Mouse (Mus musculus): ENCODE results near the gene Abca2.

Abca2 gene

DNA sequence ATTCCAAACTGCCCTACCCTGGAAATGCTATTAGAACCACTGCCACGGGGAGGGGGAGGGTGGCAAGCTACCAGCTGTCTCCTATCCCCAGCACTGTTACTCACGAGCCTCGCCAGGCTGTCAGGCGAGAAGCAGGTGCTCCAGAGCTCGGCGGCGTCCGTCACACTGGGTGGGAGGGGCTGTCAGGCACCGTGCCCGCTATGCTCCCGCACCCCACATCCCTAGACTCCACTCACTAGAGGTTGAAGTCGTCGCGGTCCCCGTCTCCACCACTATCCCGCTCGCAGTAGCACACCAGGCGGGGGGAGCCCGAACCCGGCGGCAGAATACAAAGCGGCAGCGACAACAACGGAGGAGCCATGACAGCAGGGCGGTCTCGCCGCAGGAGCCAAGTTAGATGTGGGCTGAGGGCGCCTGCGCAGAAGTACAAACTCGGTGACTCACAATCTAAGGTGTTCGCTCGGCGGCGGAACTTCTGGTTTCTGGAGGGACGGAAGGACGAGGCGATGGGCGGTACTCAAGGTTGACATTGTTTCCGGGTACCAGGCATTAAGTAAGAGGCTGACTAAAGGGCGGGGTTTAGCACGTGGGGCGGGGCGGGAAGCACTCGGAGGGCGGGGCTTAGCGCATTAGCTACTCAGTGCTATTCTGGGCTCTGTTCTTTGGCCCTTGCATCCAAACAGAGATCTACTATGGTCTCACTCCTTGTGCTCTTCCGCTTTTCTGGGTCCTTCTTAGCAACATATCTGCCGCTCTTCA, 32.2 kb downstream of the Abca2 start, which contains the start of gene Paxx:
Paxx (minus strand) TSS at position 544 of the 759 bp plus-strand sequence.
- DNase-seq (ENCODE audit: low read depth, low spot score): peak; percentile 82

DNA sequence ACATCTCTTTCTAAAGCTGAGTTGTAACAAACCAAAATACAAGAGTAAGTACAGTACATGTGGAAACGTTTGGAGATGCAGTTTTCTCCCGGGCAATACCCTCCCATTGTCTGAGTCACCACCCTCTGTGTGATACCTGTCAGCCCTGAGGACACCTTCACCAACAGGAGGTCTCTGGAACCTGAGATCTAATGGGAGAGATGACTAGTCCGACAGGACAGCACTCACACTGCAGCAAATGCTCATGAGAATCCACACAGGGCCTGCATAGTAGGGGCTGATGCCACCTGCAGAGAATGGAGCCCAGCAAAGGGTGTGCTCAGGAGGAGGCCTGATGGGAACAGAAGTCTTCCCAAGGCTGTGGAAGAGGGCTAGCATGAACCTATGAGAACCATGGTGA, 32.9 kb downstream of the Abca2 start:
- no peak for DNase-seq (ENCODE audit: low read depth, low spot score)

DNA sequence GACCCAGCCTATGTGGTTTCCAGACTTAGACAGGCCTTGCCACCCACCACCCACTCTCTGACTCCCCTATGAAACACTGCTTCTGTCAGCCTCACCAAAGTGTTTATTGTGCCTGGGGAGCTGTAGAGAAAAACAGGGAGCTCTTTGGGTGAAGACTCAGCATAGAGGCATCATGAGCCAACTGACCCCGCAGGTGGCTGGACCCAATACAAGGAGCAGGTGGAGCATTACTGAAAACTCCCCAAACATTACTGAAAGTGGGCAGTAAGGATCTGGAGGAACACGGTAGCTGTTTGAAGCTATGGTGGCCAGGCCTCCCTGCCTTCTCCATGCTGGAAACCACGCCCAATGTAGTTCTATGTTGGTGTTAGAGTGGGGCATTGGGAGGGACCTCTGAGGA, 35.1 kb downstream of the Abca2 start:
- no peak for DNase-seq (ENCODE audit: low read depth, low spot score)

DNA sequence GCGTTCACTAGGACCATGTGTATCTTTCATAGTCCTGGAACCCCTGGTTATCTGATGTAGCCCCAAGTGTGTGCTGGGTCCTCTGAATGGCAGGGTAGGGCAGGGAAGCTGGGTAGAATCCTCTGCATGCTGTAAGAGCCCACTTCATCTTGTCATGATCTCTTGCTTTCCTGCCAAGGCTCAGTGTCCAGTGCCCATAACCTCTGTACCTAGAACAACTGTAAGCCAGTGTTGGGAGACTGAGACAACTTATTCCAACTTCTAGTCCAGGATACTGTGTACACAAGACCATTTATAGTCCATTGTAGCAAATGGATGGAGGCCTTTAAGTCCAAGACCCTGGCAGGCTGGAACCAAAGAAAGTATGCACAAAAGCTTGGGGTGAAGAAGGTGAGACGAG, 36.8 kb downstream of the Abca2 start:
- DNase-seq (ENCODE audit: low read depth, low spot score): no peak

DNA sequence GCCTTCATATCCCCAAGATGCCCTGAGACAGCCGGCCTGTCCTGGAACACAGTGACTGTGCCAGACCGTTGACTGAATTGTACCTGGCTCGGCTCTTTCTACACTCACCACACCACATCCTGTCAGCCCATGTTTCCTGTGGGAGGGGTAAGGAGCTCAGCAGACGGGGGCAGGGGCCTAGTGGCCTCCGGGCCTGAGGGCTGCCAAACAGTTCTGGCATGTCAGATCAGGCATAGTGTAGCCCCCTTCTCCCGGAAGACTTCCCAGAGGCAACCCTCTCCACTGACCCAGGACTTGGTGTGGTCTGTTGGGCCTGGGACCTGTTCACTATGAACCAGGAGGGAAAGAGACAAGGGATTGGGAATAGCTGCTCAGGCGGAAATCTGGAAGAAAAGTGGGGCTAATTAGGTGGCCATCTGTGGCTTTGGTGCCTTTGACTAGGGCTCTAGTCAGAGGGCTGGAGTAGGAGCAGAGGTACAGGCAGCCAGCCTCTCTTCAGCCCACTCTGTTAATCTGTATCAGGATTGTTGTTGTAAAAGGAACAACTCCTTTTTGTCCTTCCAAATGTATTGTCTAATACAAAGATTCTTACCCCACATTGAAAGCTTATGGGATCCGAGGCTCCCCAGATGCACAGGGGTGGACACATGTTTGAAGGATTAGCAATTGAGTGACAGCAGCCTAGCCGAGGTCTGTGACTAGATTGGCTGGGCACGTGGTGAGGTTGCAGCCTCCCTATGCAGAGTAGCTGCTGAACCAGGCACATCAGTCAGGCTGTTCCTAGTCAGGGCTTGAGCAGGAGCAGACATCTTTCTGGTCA, 37.5 kb downstream of the Abca2 start:
- peak; percentile 68 for DNase-seq (ENCODE audit: low read depth, low spot score)

DNA sequence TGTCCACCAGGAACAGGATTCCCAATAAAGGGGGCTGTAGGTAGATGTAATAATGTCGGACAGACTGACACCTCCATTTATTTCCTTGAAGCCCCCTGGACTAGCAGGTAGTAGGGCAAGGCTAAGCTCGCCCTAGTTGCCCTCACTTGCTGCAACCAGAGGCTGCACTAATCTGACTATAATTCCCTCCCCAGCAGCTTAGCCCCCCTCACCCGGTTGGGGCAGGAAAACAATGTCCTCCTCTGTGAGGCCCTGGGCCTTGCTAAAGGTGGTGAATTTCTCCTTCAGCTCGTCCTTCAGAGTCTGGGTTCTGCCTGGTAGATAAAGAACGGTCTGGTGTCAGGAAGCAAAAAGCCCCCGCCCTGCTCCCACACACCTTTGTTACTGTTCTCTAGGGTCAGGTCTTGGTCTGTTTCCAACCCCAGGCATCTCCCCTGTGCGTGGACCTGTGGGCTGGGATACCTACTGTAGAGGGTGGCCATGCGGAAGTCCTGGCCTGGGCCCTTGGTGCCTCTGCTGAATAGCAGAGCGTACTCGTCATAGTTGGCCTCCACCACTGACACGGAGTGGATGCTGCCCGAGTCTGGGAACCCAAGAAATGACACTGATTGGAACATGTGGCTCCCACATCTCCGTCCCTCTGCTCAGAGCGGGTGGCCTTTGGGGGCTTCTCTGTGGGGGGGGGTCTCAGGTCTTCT, 39.3 kb downstream of the Abca2 start:
- DNase-seq (ENCODE audit: low read depth, low spot score): peak; percentile 69

DNA sequence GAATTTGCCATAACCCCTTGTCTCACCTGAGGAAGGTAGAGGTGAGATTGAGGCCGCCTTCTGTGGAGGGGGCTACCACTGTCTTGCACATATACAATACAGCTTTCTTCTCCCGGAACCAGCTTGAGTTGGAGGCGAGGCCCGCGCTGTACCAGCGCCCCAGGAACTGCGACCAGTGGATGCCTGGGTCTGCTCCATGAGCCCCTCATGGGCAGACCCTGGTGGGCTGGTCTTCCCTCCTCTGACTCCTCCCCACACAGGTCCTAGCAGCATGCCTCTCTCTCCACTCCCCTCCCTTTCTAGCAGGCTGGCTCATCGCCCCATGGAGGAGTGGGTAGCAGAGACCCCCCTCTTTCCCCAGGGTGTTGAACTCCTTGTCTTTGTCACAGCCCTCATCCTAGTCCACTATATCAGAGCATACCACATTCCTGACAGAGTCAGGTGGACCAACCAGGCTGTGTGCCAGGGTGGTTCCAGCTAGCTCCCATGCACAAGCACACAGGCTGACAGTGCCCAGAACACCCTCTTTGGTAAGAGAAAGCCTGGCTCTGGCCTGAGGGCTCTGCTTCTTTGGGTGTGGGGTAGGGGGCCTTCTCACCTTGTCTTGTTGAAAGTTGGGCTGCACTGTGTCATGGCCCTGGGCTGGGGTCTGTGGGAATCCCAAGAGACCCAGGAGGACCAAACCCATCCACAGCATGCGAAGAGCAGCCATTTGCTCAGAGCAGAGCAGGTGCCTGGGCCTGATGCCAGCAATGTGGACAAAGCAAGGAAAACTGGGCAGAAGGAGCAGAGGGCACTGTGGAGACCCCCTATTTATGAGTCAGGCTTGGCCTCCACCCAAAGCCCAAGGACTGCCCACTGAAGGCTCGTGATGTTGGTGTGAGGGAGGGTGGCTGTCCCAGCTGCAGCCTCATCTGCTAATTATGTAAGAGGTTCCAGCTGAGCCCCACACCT, 40.7 kb downstream of the Abca2 start:
- no peak for DNase-seq (ENCODE audit: low read depth, low spot score)

DNA sequence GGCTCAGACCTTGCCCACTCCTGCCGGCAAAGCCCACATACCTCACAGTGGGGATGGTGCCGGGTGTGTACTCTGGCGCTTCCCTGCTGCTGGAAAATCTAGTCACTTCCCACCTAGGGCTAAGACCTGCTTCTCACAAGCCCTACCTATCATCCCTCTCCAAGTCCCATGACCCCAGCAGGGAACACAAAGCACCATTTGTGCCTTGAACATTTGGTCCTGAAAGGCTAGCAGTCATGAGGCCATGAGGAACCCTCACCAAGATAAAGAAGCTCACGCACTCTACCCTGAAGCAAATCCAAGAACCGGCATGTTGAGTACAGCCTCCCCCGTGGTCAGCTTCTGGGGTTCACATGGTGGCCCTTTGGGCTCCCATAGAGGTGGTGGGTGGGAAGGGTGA, 41.5 kb downstream of the Abca2 start, which contains the start of gene Ptgds:
Ptgds (minus strand) TSS at position 78 of the 400 bp plus-strand sequence.
- no peak for DNase-seq (ENCODE audit: low read depth, low spot score)

DNA sequence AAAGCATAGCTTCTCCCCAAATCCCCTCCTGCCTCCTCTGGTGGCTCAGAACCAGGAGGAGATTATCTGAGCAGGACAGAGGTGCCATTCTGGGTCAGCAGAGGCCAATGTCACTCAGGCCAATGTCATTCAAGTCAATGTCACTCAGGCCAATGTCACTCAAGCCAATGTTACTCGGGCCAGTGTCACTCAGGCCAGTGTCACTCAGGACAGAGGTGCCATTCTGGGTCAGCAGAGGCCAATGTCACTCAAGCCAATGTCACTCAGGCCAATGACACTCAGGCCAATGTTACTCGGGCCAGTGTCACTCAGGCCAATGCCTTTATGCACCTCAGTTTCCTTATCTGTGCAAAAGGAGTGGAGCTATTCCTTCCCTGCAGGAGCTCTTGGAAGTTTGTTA, 44.0 kb downstream of the Abca2 start:
- no peak for DNase-seq (ENCODE audit: low read depth, low spot score)

DNA sequence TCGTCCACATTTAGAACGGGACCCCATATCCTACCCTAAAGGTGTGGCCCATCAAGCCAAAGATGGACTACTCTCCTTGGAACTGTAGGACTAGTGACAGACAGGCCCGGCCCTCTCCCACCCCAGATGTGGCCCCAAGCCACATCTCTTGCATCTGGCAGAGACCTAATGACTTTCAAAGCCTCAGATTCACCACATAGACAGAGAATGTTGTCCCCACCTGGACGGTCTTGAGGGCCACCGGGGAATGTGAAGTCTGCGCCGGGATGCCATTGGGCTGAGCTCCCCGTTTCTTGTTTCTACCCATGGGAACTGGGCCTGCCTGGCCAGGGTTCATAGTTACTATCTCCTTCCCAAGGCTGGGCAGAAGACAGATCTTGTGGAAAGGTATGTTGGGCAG, 49.0 kb downstream of the Abca2 start:
- DNase-seq (ENCODE audit: low read depth, low spot score): no peak

DNA sequence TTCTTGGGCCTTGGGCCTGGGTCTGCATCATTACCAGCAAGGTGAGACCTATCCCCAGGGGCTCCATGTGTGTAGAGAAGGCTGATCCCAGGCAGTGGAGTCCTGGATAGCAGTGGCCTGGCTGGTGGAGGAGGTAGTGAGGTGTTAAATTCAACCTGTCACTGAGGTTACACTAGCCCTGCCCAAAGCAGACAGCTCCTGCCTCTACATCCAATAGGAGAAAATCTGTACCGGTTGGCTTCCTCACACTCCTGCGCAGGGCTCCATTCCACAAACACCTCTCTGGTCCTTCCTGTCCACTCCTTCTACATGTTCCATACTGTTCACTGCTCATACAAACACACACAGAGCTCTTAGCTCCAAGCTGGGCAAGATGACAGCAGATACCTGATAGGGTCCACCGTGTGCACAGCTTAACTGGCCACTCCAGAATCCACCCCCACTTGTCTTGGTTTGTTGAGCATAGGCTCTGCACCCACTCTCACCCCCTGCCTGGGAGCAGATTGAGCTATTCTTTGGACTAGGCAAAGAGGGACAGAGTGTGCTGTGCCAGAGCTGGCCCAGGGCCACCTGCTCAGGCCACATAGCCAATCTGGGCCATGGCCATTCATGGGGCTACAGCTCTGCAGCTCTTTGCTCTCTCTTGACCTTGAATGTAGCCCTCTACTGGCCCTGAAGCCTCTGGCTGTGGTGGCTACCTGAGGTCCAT, 49.6 kb downstream of the Abca2 start:
- DNase-seq (ENCODE audit: low read depth, low spot score): no peak

DNA sequence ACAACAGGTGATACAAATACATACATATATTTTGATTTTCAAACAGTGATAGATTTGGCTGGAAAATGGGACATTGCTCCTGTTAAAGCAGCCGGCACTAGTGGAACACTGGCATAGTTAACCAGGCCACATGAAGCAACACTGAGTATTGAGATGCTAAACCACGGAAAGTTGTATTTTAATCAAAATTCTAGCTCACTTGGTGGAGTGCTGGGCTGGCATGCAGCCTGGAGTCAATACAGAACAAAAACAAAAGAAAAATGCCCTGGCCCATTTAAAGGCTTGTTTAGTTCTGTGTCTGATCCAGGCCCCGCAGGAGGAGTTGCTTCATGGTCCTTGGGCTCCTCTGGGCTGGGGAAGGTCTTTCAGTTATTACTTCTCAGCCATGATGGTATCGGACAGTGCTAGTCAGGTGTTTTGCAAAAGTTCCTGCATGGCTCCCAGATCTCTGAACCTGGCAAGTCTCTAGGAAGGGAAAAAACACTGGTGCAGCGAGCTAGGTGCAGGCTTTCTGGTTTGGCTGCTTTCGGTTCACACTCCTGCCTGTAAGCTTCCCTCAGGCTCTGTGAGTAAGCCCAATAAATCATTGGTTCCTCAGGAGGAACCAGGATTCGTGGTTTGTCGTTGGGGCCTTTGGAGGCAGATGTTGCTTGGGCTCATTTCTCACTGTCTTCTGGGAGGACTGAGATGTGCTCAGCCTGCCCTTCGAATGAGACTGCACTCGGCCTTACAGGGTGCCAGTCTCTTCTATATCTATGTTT, 51.2 kb downstream of the Abca2 start:
- no peak for DNase-seq (ENCODE audit: low read depth, low spot score)

DNA sequence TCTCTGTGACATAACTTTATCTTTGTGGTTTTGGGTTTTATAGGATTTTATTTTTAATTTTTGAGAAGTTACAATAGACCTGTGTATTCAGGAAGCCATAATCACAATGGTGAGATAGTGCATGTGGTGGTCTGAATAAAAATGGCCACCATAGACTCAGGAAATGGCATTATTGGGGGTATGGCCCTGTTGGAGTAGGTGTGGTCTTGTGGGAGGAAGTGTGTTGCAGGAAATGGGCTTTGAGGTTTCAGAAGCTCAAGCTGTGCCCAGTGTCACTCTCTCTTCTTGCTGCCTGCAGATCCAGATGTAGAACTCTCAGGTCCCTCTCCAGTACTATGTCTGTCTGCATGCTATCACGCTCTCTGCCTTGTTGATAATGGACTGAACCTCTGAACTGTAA, 52.0 kb downstream of the Abca2 start:
- no peak for DNase-seq (ENCODE audit: low read depth, low spot score)

DNA sequence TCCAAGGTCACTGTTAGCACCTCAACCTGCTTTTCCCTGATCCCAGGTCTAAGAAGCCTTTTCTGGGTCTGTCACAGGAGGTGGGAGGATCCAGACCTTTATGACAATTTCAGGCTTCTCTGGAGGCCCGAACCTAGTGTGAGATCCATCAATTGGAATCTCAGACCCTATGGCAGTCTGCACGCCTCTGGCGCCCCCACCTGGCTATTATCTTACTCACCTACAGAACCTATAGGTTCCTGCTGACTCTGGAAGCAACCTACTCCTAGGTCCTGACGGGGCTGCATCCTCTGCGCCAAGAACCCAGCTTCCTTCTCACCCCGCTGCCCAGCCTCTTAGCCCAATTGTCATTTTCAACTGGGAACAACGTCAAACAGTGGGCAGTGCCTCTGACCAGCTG, 54.5 kb downstream of the Abca2 start:
- DNase-seq (ENCODE audit: low read depth, low spot score): no peak

DNA sequence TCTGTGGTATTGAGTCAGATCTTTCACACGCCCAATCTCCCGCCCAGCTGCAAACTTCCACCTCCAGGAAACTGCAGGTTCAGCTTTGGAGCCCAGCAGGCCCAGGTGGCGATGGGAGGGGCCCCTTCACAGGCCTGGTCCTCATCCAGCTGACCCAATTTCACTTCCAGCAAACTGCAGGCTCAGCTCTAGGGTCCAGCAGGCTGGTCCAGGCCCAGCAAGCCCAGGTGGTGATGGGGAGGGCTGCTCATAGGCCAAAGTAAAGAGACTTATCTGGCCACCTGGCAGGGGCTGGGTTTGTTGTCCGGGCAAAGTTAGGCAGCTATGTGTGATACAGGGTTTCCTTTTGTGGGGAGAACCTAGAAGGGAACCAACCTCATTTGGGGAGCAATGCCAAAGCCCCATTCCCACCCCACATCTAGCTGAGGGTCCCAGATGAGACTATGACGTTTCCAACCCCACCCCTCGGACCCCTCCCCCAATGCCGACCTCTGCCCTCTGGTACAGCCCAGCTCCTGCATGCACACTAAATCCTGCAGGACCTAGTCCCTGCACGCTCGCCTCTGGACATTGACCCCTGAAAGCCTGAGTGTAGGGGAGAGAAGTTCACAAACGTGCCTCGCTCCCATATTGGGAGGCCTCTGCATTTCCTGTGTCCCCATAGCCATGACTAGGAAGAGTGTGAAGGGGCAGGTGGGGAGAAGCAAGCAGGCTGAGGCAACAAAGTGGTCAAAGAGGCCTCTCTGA, 56.6 kb downstream of the Abca2 start:
- DNase-seq (ENCODE audit: low read depth, low spot score): no peak

DNA sequence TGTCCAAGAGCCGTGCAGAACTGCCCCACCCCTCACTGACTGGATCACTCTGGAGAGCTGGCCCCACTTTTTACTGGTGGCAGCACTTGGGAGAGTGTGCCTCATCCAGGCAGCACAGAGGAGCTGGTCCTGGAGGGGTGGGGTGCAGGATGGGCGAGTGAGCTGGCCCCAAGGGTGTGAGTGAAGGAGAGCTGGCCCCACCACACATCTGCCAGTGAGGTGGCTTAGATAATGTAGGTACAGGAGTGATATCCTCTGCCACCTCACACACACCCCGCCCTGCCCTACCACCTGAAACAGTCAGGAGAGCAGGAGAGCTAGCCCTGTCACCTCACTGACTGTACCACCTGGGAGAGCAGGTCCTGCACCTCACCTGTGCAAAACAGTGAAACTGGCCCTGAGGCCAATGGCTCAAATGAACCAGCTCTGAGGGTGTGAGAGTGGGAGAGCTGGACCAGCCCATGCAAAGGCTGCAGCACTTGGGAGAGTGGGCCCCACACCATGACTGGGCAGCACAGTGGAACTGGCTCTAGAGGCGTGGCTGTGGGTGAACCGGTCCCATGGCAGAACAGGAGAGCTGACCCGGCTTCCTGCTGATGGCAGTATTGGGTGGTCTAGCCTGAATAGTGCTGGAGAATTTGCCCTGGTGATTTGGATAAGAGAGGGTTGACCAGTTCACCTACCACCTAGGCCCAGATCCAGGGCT, 59.6 kb downstream of the Abca2 start:
- DNase-seq (ENCODE audit: low read depth, low spot score): no peak

DNA sequence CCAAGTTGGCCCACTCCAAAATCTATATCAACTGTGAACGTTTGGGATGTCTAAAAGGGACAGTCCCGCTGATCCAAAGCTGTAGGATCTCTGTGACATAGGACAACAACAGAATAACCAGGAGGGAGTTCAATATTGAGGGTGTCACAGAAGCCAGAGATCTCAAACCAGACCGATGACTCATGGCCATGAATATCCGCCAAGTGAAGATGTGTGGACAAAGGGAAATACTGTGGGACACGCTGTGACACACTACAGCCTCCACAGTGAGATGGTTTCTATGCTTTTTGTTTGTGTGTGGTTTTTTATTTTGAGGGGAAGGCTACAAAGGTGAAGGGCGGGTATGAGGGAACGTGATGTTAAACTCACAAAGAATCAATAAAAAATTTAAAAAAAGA, 60.2 kb downstream of the Abca2 start:
- no peak for DNase-seq (ENCODE audit: low read depth, low spot score)

DNA sequence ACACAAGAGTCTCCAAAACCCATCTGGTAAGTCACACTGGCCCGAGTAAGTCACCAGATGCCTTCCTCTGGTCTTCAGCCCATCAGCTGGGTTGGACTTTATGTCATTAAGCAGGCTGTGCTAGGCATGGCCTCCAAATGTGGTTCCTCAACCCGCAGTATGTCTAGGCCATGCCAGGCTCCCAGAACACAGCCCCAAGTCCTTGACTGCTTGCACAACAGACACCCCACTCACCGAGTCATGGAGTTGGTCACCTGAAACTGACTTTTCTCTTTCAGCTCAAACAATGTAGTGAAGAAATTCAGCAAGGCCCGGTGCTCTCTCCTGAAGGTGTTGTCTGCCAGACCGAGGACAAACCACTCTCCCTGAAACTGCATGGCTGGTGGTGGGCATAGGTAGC, 64.5 kb downstream of the Abca2 start:
- no peak for DNase-seq (ENCODE audit: low read depth, low spot score)

Measured in retina, adult 2 months (tissue).